Mouse (Mus musculus): Measurements from ENCODE around the gene Fgfr2. TPM values are rescaled to one million over a fixed set of nuclear protein-coding genes. Genes with fewer than 3 reads are reported as not detected.
A peak's percentile ranks its signal among the peaks of the same experiment; 100 is the strongest.

The Fgfr2 gene
- total RNA-seq, 2 experiments from 2014 or later = 2.1 to 3.9 TPM

GRCm38 (mm10) chr7:132775333-132775732, 347.8 kb downstream of the Fgfr2 start:
- intact Hi-C loops (cut with DNase I) = loop anchor here (5.0 kb wide), 1 partner anchor 38 kb away; no protein-coding TSS in a partner anchor
- DNase-seq = peak; percentile 76 to 81

- intact Hi-C loops (cut with DNase I) = no loop called here
- no peak for DNase-seq
These were observed 350.0 kb downstream of the Fgfr2 start for GRCm38 (mm10) chr7:132773011-132773705.

- DNase-seq = no peak
- intact Hi-C loops (cut with DNase I) = no loop called here
These were observed 350.7 kb downstream of the Fgfr2 start for GRCm38 (mm10) chr7:132772440-132772839.

GRCm38 (mm10) chr7:132768498-132769344, 354.4 kb downstream of the Fgfr2 start:
- intact Hi-C loops (cut with DNase I) = loop anchor here (5.0 kb wide), 1 partner anchor 39 kb away; no protein-coding TSS in a partner anchor
- DNase-seq = no peak

- DNase-seq = no peak
- intact Hi-C loops (cut with DNase I) = loop anchor here (5.0 kb wide), 1 partner anchor 39 kb away; no protein-coding TSS in a partner anchor
These were observed 355.2 kb downstream of the Fgfr2 start for GRCm38 (mm10) chr7:132767999-132768370.

- intact Hi-C loops (cut with DNase I) = loop anchor here (5.0 kb wide), 1 partner anchor 40 kb away; no protein-coding TSS in a partner anchor
- DNase-seq = no peak
These were observed 355.7 kb downstream of the Fgfr2 start for GRCm38 (mm10) chr7:132767233-132767998.

DNA sequence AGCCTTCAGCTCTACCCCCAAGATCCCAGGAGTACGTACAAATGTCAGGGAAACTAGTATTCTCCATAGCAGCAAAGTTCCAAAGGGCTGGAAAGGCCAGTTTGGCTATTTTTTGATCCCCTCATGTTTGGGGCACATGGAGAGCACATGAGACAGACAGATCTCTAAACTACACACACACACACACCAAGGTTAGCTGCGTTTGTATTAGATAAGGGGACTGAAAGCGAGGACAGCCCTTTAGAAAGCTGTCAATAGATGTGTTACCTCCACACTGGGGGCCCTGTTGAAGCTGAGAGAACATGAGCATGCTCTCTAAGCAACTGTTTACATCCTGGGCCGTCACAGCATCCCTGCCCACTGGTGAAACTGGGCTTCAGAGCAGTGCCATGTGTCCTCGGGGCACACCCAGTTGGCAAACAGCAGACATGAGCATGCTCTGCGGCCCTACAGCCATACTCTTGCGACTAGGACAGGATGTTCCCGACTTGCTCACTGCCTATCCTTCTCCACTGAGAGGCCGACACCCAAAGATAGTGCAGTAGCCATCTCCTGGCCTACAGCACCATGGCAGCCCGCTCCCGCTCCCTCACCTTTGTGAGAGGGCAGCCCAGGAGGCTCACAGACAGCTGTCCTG, 356.8 kb downstream of the Fgfr2 start:
- intact Hi-C loops (cut with DNase I) = loop anchor here (5.0 kb wide), 1 partner anchor 41 kb away; no protein-coding TSS in a partner anchor
- DNase-seq = peak in 1 of 2 experiments; percentile 45

DNA sequence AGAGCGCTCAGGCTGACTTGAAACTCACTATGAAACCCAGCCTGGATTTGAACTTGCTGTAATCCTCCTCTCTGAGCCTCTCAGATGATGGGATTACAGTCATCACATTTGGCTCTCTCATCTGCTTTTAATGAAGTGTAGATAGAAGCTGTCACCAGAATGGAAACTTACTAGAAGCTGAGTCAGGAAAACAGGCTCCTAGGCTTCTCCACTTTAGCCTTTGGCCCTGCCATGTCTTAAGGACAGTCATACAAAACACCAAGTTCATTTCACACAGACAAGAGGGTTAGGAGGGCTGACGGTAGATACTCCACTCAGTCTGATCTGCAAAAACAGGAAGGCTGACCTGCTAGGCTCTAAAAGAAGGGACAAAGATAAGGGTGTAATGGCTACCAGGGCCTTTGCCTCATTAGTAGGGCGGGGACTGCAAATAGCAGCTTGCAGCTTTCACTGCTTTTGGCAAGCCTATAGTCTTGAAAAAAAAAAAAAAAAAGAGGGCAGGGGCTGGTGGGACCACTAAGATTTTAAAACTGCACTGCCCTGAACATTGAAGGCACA, 357.4 kb downstream of the Fgfr2 start:
- intact Hi-C loops (cut with DNase I) = loop anchor here (5.0 kb wide), 1 partner anchor 42 kb away; no protein-coding TSS in a partner anchor
- DNase-seq = no peak

GRCm38 (mm10) chr7:132764896-132765491, 358.2 kb downstream of the Fgfr2 start:
- intact Hi-C loops (cut with DNase I) = loop anchor here (5.0 kb wide), 1 partner anchor 42 kb away; no protein-coding TSS in a partner anchor
- no peak for DNase-seq

DNA sequence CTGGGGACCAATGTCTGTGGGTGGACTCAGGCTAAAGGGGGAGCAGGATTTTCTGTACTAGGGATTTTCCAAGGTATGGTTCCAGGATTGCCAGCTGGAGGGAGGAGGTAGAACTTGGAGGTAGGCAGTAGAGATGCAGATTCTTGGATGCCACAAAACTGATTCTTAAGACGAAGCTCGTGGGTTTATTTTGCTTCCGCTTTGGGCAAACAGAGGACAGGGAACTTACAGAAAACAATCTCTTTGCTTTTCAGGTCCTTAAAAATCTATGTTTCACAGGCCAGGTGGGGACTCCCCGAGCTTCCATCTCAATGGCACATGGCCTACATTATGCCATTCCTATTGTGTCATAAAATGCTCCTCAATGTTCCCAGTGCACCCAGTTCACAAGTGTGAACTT, 358.8 kb downstream of the Fgfr2 start:
- intact Hi-C loops (cut with DNase I) = no loop called here
- DNase-seq = no peak

DNA sequence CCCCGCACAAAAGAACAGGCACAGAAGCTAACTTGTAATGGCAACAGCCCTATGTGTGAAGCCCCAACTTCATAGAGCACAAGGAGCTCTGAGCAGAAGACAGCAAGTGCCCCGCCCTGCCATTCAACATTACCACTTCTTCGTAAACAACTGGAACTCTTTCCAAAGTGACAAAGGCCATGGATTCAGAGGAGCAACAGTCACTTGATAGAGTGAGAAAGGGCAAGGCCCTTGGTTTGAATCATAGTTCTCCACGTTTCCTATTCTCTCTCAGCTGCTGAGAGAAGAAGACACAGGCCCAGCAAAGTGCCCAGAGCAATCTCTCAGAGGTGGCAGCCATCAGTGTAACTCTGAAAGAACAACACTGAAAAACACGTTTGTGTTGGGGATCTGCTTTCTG, 359.2 kb downstream of the Fgfr2 start:
- no peak for DNase-seq
- intact Hi-C loops (cut with DNase I) = no loop called here

DNA sequence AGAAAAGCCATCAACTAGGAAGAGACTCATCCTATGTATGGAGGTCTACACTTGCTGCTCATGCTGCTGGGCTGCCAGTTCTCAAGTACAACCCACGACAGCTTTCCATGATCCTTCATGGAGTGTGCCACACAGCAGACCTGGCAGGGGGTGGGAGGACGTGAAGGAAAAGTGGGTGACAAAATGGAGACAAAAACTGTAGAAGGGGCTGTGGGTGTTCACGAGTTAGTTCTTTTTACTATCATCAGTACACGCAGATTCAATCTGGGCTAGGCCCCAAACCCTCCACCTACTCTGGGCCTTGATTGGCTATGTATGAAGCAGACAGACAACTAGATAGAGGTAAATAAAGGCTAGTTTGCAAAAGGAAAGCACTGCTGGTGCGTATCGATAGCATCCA, 359.8 kb downstream of the Fgfr2 start:
- no peak for DNase-seq
- intact Hi-C loops (cut with DNase I) = no loop called here

GRCm38 (mm10) chr7:132761409-132761808, 361.7 kb downstream of the Fgfr2 start:
- intact Hi-C loops (cut with DNase I) = no loop called here
- no peak for DNase-seq

DNA sequence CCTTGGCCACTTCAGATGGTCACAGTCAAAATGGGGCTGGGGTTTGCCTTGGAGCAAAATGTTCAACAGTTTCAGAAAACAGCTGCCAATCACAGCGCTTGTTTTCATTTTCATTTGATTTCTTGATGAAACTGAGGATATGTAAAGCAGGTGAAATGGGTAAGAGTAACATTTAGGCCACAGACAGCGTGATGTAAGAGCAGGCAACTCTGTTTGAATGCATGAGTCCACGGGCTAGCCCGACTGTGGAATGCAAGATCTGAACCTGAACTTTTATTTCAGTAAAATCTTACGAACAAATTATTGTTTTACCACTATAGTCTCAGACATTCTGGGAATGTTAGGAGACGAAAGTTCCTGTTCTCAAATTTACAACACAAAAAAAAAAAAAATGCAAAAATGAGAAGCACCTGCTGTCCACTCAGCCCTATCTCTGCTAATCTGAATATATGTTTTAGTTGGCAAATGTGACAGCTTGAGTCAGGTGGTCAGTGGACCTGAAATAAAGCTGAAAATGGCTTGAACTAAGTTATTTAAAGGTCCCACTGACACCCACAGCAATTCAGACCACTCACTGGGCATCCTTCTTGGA, 362.5 kb downstream of the Fgfr2 start:
- no peak for DNase-seq
- intact Hi-C loops (cut with DNase I) = no loop called here

DNA sequence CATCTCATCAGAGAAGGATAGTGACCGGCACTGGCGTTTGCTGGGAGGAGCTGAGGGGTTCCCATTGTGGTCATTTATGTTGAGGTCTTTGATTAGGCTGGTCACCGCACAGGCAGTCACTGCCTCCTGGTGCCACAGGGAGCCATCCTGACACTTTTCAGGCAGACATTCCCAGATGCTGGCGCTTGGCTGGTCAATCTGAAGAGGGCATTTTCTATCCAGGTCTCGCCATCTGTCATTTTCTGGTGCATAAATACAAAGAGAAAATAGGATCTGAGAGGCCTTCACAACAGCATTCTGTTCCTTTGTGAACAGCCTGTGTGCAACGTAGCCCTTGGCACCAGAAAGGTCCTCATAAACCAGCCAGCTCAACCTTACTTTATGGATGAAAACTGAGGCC, 363.2 kb downstream of the Fgfr2 start:
- intact Hi-C loops (cut with DNase I) = no loop called here

DNA sequence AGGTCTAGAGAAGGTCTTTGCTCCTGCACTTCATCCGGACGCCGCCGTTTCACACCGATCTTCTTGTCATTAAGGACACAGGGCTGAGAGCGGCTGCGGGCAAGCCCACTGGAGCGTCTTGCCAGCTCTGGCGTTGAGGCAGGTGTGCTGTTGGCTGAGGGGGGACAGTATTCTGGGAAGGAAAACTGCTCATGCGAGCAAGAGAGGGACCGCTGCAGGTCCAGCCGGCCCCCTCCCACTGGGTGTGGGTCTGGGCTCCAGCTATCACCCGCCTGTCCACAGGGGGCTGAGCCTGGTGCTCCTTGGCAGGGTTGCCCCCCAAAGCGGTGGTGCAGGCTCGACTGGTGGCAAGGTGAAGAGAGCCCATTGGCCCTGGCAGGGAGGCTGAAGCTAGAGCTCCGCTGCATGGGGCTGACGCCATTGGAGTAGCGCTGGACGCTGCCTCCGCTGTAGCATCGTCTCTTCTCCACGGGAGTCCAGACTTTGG, 363.7 kb downstream of the Fgfr2 start:
- intact Hi-C loops (cut with DNase I) = no loop called here
- no peak for DNase-seq

More for the DNA sequence above, 363.2 kb downstream of the Fgfr2 start:
- DNase-seq = no peak

DNA sequence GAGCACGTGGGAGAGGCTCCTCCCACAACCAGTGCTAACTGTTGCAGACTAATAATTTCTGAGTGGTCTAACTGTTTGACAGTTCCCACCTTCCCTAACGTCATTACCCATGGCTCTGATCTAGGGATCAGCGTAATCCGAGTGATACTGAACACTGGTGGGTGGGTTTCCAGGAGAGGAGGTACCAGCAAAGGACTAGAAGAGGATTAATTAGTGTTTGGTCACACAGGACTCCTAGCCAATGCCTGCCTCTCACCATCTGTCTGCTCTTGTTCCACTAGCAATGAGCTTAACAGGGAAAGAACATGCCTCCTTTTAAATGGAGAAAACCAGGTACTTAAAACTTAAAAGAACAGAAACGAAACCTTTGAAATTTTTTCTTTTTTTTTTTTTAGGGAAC, 364.3 kb downstream of the Fgfr2 start:
- intact Hi-C loops (cut with DNase I) = no loop called here
- no peak for DNase-seq

GRCm38 (mm10) chr7:132756325-132756724, 366.8 kb downstream of the Fgfr2 start:
- no peak for DNase-seq
- intact Hi-C loops (cut with DNase I) = no loop called here

DNA sequence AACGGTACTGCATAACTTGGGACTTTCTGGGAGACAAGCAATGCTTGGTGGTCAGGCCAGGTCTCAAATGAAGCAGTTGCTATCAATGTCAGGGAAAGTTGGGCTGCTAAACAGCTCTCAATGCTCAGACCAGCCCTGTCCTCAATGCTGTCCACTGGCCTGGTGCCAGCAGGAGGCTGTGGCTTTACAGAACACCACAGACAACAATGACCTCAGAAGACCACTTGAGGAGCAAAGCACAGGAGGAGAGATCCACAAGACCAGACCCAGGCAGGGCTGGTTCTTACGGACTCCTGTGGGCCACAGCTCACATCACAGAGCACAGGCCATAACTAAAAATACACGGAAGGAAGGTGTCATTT, 368.8 kb downstream of the Fgfr2 start:
- DNase-seq = peak; percentile 69 to 70
- intact Hi-C loops (cut with DNase I) = no loop called here

Data from heart, postnatal 14 days (tissue).